Mouse (Mus musculus) splenic B cell, adult 2 months (primary cell): ENCODE results near the gene Olfr1352.
"Not testable (repeated sequence)": the region's sequence is repeated elsewhere in the genome, so short reads cannot be mapped to it uniquely, and the experiment has no call there.

Source experiments
- DNase-seq: peaks from one replicate; pipeline ENCODE4 v3.0.0-alpha.2; 2011; ENCODE audit warnings: low read depth, low spot score
- H3K27me3 ChIP-seq: 2 replicates; pipeline ENCODE4 v1.6.1; 2012; ENCODE audit warnings: mild to moderate bottlenecking, low read length, moderate library complexity, mixed read lengths; ENCODE audit not compliant: control insufficient read depth, poor library complexity, insufficient read depth, severe bottlenecking
- H3K36me3 ChIP-seq: 2 replicates; pipeline ENCODE4 v1.6.1; 2012; ENCODE audit warnings: mild to moderate bottlenecking, low read length, moderate library complexity, mixed read lengths; ENCODE audit not compliant: control insufficient read depth, poor library complexity, insufficient read depth, severe bottlenecking

The Olfr1352 gene

DNA sequence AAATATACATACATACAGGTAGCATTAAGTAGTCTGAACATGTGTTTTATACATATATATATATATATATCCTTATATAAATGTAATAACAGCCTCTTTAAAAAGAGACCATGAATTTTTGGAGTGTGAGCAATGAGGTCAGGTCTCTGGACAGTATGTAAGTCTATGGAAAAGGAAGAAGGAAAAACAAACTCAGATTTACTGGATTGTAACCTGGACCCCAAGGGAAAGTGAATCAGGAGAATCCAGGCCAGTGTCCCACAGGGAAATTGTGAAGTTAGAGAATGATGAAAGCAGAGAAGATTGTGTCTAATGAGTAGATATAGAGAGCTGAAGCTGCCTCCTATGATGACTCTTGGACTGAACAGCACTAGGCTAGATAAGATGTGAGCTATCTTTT, at the start of gene Olfr1352:
TSS of gene Olfr1352 (plus strand) at position 301 of the 400 bp plus-strand sequence.
- Histone ChIP-seq H3K36me3 (no peaks in the 10 kb centered on the region), H3K27me3 (no peaks in the 10 kb centered on the region)
- no peak for DNase-seq

DNA sequence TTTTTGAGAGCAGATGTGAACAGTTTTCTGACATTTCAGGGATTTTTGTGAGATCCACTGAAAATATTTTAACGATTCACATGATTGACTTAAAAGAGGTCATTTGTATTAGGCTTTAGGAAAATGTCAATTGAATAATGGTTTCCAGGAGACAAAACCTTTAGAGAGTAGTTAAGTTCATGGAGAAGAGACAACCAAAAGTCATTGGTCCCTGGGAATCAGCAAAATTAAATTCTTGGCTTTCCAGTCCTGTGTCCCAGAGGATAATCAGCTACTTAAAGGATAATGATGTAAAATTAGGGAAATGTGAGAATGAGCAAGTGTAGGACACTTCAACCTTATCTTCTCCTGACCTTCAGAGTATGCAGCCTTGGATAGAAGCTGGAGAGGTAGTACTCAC, 30.5 kb upstream of the Olfr1352 start, which contains the start of gene Olfr8:
TSS of gene Olfr8 (plus strand) at position 301 of the 400 bp plus-strand sequence.
- not testable (repeated sequence) for DNase-seq

DNA sequence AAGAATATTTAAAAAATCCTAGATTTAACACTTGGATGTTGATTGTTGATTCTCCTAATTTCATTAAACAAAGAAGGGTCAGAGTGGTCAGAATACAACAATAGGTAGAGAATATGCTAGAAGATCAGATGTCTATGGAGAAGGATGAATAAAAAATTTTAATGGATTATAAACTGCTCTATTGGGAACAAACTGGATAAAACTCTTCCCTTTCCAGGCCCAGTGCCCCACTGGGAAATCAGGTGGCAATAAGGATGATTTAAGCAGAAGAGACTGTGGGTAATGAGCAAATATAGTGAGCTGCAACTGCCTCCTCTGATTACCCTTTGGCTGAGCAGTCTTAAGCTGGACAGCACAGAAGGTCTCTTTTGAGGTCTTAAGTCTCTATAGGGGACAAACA, 17.8 kb upstream of the Olfr1352 start, which contains the start of gene Olfr1353:
TSS of gene Olfr1353 (plus strand) at position 301 of the 400 bp plus-strand sequence.
- H3K27me3 ChIP-seq, H3K36me3 ChIP-seq, DNase-seq: not testable (repeated sequence)

More for the DNA sequence above, 30.5 kb upstream of the Olfr1352 start, which contains the start of gene Olfr8:
- not testable (repeated sequence) for H3K36me3 ChIP-seq, H3K27me3 ChIP-seq

DNA sequence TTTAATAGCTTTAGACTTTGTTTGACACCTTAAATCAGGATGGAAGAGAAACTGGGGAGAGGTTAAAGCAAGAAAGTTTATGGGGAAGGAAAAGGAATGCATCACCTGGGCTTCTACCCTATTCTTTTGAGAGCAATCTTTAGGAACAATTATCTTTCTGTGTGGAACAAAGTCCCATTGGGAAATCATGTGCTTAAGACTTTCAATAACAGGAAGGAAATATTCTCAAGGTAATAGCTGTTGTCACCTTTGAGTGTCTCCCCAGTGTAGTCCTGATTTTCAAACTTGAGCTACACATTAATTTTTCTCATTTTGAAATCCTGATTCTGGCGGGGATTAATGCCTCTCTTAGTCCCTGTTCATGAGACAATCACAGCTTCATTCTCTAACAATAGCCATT, 31.3 kb downstream of the Olfr1352 start, which contains the start of gene Olfr1351:
TSS of gene Olfr1351 (plus strand) at position 301 of the 400 bp plus-strand sequence.
- no peaks in the 10 kb centered on the region for H3K27me3 ChIP-seq
- H3K36me3 ChIP-seq: no peaks in the 10 kb centered on the region
- DNase-seq: no peak

DNA sequence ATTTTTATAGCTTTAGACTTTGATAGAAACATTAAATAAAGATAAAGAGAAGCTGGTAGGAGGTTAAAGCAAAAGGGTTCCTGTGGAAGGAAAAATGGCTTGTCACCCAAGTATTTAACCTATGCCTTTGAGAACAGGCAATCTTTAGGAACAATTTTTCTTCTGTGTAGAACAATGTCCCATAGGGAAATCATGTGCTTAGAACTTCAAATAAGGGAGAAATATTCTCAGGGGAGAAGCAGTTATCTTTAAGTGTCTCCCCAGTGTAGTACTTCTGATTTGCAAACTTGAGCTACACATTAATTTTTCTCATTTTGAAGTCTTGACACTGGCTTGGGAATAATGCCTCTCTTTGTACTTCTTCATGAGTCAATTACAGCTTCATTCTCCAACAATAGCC, 47.6 kb downstream of the Olfr1352 start, which contains the start of gene Olfr57:
TSS of gene Olfr57 (plus strand) at position 301 of the 400 bp plus-strand sequence.
- no peaks in the 10 kb centered on the region for H3K27me3 ChIP-seq
- no peaks in the 10 kb centered on the region for H3K36me3 ChIP-seq
- DNase-seq: no peak
